Comparison of ENCODE assay signal across 8 mouse cellular contexts in the genomic region with DNA sequence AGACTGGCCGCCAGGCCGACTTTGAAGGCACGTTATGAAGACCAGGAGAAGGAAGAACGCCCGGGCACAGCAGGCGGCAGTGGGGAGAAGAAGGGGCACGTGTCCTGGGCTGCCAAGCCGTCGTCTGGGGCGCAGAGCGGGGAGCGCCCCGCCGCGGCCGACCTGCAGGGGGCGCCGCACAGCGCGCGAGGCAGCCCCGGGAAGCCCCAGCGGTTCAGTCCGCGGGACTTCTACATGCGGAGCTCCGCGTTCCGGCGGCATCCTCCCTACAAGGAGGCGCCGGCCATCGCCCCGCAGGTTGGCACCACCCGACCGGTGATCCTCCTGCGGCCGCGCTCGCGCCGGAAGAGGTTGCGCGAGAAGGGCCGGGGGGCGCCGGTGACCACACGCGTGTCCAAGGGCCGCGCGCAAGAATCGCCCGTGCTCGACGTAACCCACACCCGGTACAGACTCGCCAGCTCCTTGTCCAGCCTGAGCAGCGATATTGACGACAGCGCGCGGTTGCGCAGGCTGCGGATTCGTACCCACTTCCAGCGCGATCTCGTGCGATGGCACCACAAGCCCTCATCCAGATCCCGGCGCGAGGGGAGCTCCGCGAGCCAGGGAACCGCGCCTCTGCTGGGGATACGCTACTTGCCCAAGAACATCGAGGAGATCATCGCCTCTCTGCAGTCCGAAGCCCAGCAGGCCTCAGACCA. TPM values are rescaled to one million over a fixed set of nuclear protein-coding genes. Genes with fewer than 3 reads are reported as not detected.
A peak's percentile ranks its signal among the peaks of the same experiment; 100 is the strongest.
DNase-seq lines count a peak whose midpoint lies in the region; ATAC-seq lines count a peak whose summit lies in the region.
"Had no signal": no experiment of that assay in that cellular context is flagged by ENCODE, and none has a peak within 500 bp of the region (broad histone marks: within the 10 kb centered on the region; RNA-seq: fewer than 3 reads in every experiment).

No protein-coding gene starts in this region.

- H3K9ac ChIP-seq in liver, embryonic 11.5 days (ENCODE audit: low read depth, low read length) = no peak overlapping the region

- H3K27ac ChIP-seq in embryonic facial prominence, embryonic 10.5 days (replicated peaks) = peak overlapping the region; percentile 72
- H3K27ac ChIP-seq in hindbrain, embryonic 10.5 days = peak overlapping the region; percentile 72; the same call in 1 of the 2 replicates
- H3K27ac ChIP-seq in liver, embryonic 11.5 days (ENCODE audit: low read depth, low read length) = no peak overlapping the region

- H3K4me1 ChIP-seq in embryonic facial prominence, embryonic 10.5 days = peaks cover 7% of the 10 kb centered on the region; the same call in 1 of the 2 replicates
- peaks cover 8% of the 10 kb centered on the region for H3K4me1 ChIP-seq in hindbrain, embryonic 10.5 days (replicated peaks)
- 0 out of 2 replicates have a peak, but pooled peaks cover 3% of the 10 kb centered on the region for H3K4me1 ChIP-seq in liver, embryonic 11.5 days (replicated peaks; ENCODE audit: control insufficient read depth, insufficient read depth, low read length)

- peak; percentile 30 for DNase-seq in right cerebral cortex, postnatal 14 days
- DNase-seq in right cerebral cortex, adult 18-20 months = no peak
- DNase-seq in embryonic facial prominence, embryonic 10.5 days (ENCODE audit: low spot score) = peak; percentile 82
- DNase-seq in hindbrain, embryonic 10.5 days (ENCODE audit: low spot score) = peak; percentile 74
- DNase-seq in liver, embryonic 11.5 days (ENCODE audit: low spot score) = peak; percentile 50
- peak; percentile 70 for DNase-seq in neural tube, embryonic 10.5 days (ENCODE audit: extremely low spot score, low spot score)
- no peak for DNase-seq in natural killer cell, adult 2 months (ENCODE audit: low spot score in 2 of 2)

- 1% methylated on average over 81 of the region's 81 CpGs for WGBS in embryonic facial prominence, embryonic 10.5 days
- WGBS in hindbrain, embryonic 10.5 days = 2% methylated on average over 81 of the region's 81 CpGs
- 4% methylated on average over 81 of the region's 81 CpGs for WGBS in liver, embryonic 11.5 days

- peak overlapping the region; percentile 71 for H3K4me2 ChIP-seq in liver, embryonic 11.5 days

- peak overlapping the region; percentile 65 for H3K4me3 ChIP-seq in embryonic facial prominence, embryonic 10.5 days
- peak overlapping the region; percentile 60 for H3K4me3 ChIP-seq in hindbrain, embryonic 10.5 days
- peak overlapping the region; percentile 51 for H3K4me3 ChIP-seq in liver, embryonic 11.5 days (ENCODE audit: low read depth, low read length)
- H3K4me3 ChIP-seq: myocyte had no signal

- ATAC-seq in liver, embryonic 11.5 days (replicated peaks; ENCODE audit: low FRiP score) = peak; percentile 75

- no peaks in the 10 kb centered on the region for H3K36me3 ChIP-seq in embryonic facial prominence, embryonic 10.5 days (replicated peaks)
- no peaks in the 10 kb centered on the region for H3K36me3 ChIP-seq in hindbrain, embryonic 10.5 days
- no peaks in the 10 kb centered on the region for H3K36me3 ChIP-seq in liver, embryonic 11.5 days (ENCODE audit: control insufficient read depth, insufficient read depth, low read length)

- H3K27me3 ChIP-seq in embryonic facial prominence, embryonic 10.5 days (replicated peaks; ENCODE audit: low read depth, poor library complexity, severe bottlenecking) = peaks cover 67% of the 10 kb centered on the region
- H3K27me3 ChIP-seq in hindbrain, embryonic 10.5 days (ENCODE audit: insufficient read depth, poor library complexity, severe bottlenecking) = peaks cover 60% of the 10 kb centered on the region
- H3K27me3 ChIP-seq in liver, embryonic 11.5 days (replicated peaks; ENCODE audit: control insufficient read depth, insufficient read depth, low read length) = peaks cover 32% of the 10 kb centered on the region

- H3K9me3 ChIP-seq in embryonic facial prominence, embryonic 10.5 days = no peaks in the 10 kb centered on the region
- no peaks in the 10 kb centered on the region for H3K9me3 ChIP-seq in hindbrain, embryonic 10.5 days
- no peaks in the 10 kb centered on the region for H3K9me3 ChIP-seq in liver, embryonic 11.5 days (ENCODE audit: control insufficient read depth, low read length)

RNA-seq across cellular contexts. Expression of a gene that starts 12.2 kb away (rescaled TPM):
- polyA plus RNA-seq in embryonic facial prominence, embryonic 10.5 days (2016; fragmentation: Nextera tagmentation; extraction: Ambion mirVana) = 0.34 and 0.38 TPM in 2 replicates
- polyA plus RNA-seq in hindbrain, embryonic 10.5 days (2016; fragmentation: Nextera tagmentation; extraction: Ambion mirVana) = 0.58 and 0.59 TPM in 2 replicates
- 0.38 and 0.47 TPM in 2 replicates for polyA plus RNA-seq in liver, embryonic 11.5 days (2014; fragmentation: Nextera tagmentation; extraction: Ambion mirVana)
- polyA plus RNA-seq: myocyte had no signal

RNA-seq across cellular contexts. Expression of a gene that starts 29.4 kb away (rescaled TPM):
- 0.49 and 0.72 TPM in 2 replicates for polyA plus RNA-seq in embryonic facial prominence, embryonic 10.5 days (2016; fragmentation: Nextera tagmentation; extraction: Ambion mirVana)
- polyA plus RNA-seq in hindbrain, embryonic 10.5 days (2016; fragmentation: Nextera tagmentation; extraction: Ambion mirVana) = 1.2 and 1.6 TPM in 2 replicates
- polyA plus RNA-seq in liver, embryonic 11.5 days (2014; fragmentation: Nextera tagmentation; extraction: Ambion mirVana) = 3.4 and 3.5 TPM in 2 replicates
- polyA plus RNA-seq: myocyte had no signal

Comparison
In these comparisons a context has a peak if more than half of its experiments do, and no peak if none do; other contexts are left out.
1. DNase-seq: peak in right cerebral cortex, postnatal 14 days (single experiment), embryonic facial prominence, embryonic 10.5 days (single experiment), hindbrain, embryonic 10.5 days (single experiment), liver, embryonic 11.5 days (single experiment) and neural tube, embryonic 10.5 days (single experiment); none in right cerebral cortex, adult 18-20 months (single experiment) and natural killer cell, adult 2 months (0 of 2).
2. Peak in every context shown above with its lines, with median percentiles within 50 percentile points of each other: H3K4me3 ChIP-seq.